Mouse (Mus musculus): Measurements from ENCODE around the gene Asgr1. TPM values are rescaled to one million over a fixed set of nuclear protein-coding genes. Genes with fewer than 3 reads are reported as not detected.
A peak's percentile ranks its signal among the peaks of the same experiment; 100 is the strongest.
"Not testable (repeated sequence)": the region's sequence is repeated elsewhere in the genome, so short reads cannot be mapped to it uniquely, and the experiment has no call there.

Gene Asgr1
- under 1 TPM; 0.73 to 0.74 TPM for total RNA-seq (2021)

- no peak for DNase-seq (ENCODE audit: extremely low spot score in 1 of 2, low spot score in 1 of 2)
These were observed at the start of gene Asgr1 for GRCm38 (mm10) chr11:70053898-70054570. Gene Asgr1 (plus strand): TSS chr11:70054085.

GRCm38 (mm10) chr11:70005521-70005920 lies 48.4 kb upstream of the Asgr1 start:
- no peak for DNase-seq (ENCODE audit: extremely low spot score in 1 of 2, low spot score in 1 of 2)

GRCm38 (mm10) chr11:70010033-70010432 lies 43.9 kb upstream of the Asgr1 start:
- no peak for DNase-seq (ENCODE audit: extremely low spot score in 1 of 2, low spot score in 1 of 2)

- no peak for DNase-seq (ENCODE audit: extremely low spot score in 1 of 2, low spot score in 1 of 2)
These were observed 43.3 kb upstream of the Asgr1 start for GRCm38 (mm10) chr11:70010548-70010947.

GRCm38 (mm10) chr11:70010961-70011360 lies 42.9 kb upstream of the Asgr1 start:
- no peak for DNase-seq (ENCODE audit: extremely low spot score in 1 of 2, low spot score in 1 of 2)

- no peak for DNase-seq (ENCODE audit: extremely low spot score in 1 of 2, low spot score in 1 of 2)
These were observed 41.0 kb upstream of the Asgr1 start for GRCm38 (mm10) chr11:70012931-70013330.

- DNase-seq (ENCODE audit: extremely low spot score in 1 of 2, low spot score in 1 of 2) = no peak
These were observed 40.5 kb upstream of the Asgr1 start for GRCm38 (mm10) chr11:70013408-70013807.

- DNase-seq (ENCODE audit: extremely low spot score in 1 of 2, low spot score in 1 of 2) = no peak
These were observed 39.8 kb upstream of the Asgr1 start for GRCm38 (mm10) chr11:70014051-70014450.

- DNase-seq (ENCODE audit: extremely low spot score in 1 of 2, low spot score in 1 of 2) = peak; percentile 73 to 76
These were observed 38.9 kb upstream of the Asgr1 start, which contains the start of gene Acadvl for GRCm38 (mm10) chr11:70014880-70015558. Gene Acadvl (minus strand): TSS chr11:70015411.

GRCm38 (mm10) chr11:70015677-70016076 lies 38.2 kb upstream of the Asgr1 start:
- no peak for DNase-seq (ENCODE audit: extremely low spot score in 1 of 2, low spot score in 1 of 2)

GRCm38 (mm10) chr11:70016177-70016576 lies 37.7 kb upstream of the Asgr1 start:
- DNase-seq (ENCODE audit: extremely low spot score in 1 of 2, low spot score in 1 of 2) = not testable (repeated sequence)

- DNase-seq (ENCODE audit: extremely low spot score in 1 of 2, low spot score in 1 of 2) = no peak
These were observed 37.2 kb upstream of the Asgr1 start, which contains the start of gene Dlg4 for GRCm38 (mm10) chr11:70016669-70017068. Gene Dlg4 (plus strand): TSS chr11:70016942.

GRCm38 (mm10) chr11:70017199-70017767 lies 36.6 kb upstream of the Asgr1 start:
- DNase-seq (ENCODE audit: extremely low spot score in 1 of 2, low spot score in 1 of 2) = no peak

GRCm38 (mm10) chr11:70018131-70018990 lies 35.5 kb upstream of the Asgr1 start:
- peak; percentile 50 to 62 for DNase-seq (ENCODE audit: extremely low spot score in 1 of 2, low spot score in 1 of 2)

GRCm38 (mm10) chr11:70019495-70020021 lies 34.3 kb upstream of the Asgr1 start:
- DNase-seq (ENCODE audit: extremely low spot score in 1 of 2, low spot score in 1 of 2) = no peak

GRCm38 (mm10) chr11:70020022-70020631 lies 33.8 kb upstream of the Asgr1 start:
- DNase-seq (ENCODE audit: extremely low spot score in 1 of 2, low spot score in 1 of 2) = peak in 1 of 2 experiments; percentile 43

GRCm38 (mm10) chr11:70020731-70021263 lies 33.1 kb upstream of the Asgr1 start:
- peak in 1 of 2 experiments; percentile 50 for DNase-seq (ENCODE audit: extremely low spot score in 1 of 2, low spot score in 1 of 2)

- peak; percentile 85 to 88 for DNase-seq (ENCODE audit: extremely low spot score in 1 of 2, low spot score in 1 of 2)
These were observed 32.4 kb upstream of the Asgr1 start for GRCm38 (mm10) chr11:70021264-70022132.

Data from layer of hippocampus, postnatal 25 days (tissue).